Mouse (Mus musculus) midbrain, postnatal 0 days (tissue): ENCODE measurements around the gene H2-M10.4. TPM values are rescaled to one million over a fixed set of nuclear protein-coding genes. Genes with fewer than 3 reads are reported as not detected.
"Not testable (repeated sequence)": the region's sequence is repeated elsewhere in the genome, so short reads cannot be mapped to it uniquely, and the experiment has no call there.

Source experiments
- ATAC-seq: fragments of 200-750 bp; cut with Nextera tagmentation; 2 replicates; pipeline ENCODE4 v1.8.0; 2017; ENCODE audit warnings: moderate number of reproducible peaks, mild to moderate bottlenecking, moderate TSS enrichment, moderate library complexity; ENCODE audit not compliant: low FRiP score
- DNase-seq: peaks from one replicate; pipeline ENCODE4 v3.0.0-alpha.2; 2015; ENCODE audit warnings: low spot score
- H3K27ac ChIP-seq: fragments of 300-500 bp; sonication (generic); 2 replicates; pipeline ENCODE4 v1.5.1; 2014; ENCODE audit warnings: low read depth, mild to moderate bottlenecking, low read length, mixed read lengths
- H3K27me3 ChIP-seq: fragments of 300-500 bp; sonication (generic); 2 replicates; pipeline ENCODE4 v1.6.1; 2014; ENCODE audit warnings: low read length, control low read depth, mixed read lengths; ENCODE audit not compliant: insufficient read depth
- H3K36me3 ChIP-seq: fragments of 300-500 bp; sonication (generic); 2 replicates; pipeline ENCODE4 v1.6.1; 2014; ENCODE audit warnings: low read length, control low read depth, mixed read lengths; ENCODE audit not compliant: insufficient read depth
- H3K4me1 ChIP-seq: fragments of 300-500 bp; sonication (generic); 2 replicates; pipeline ENCODE4 v1.6.1; 2014; ENCODE audit warnings: mild to moderate bottlenecking, control low read depth, antibody characterized with exemption, low read length, mixed read lengths; ENCODE audit not compliant: insufficient read depth
- H3K4me2 ChIP-seq: fragments of 300-500 bp; sonication (generic); 2 replicates; pipeline ENCODE4 v1.6.1; 2014; ENCODE audit warnings: low read depth, mild to moderate bottlenecking, low read length, mixed read lengths; ENCODE audit not compliant: poor library complexity, severe bottlenecking
- H3K4me3 ChIP-seq: fragments of 300-500 bp; sonication (generic); 2 replicates; pipeline ENCODE4 v1.5.1; 2014; ENCODE audit warnings: low read depth, mild to moderate bottlenecking, low read length, moderate library complexity
- H3K9ac ChIP-seq: fragments of 300-500 bp; sonication (generic); replicated peaks from 2 replicates; pipeline ENCODE4 v1.6.1; 2014; ENCODE audit warnings: mild to moderate bottlenecking, low read length, moderate library complexity, mixed read lengths; ENCODE audit not compliant: poor library complexity, severe bottlenecking
- H3K9me3 ChIP-seq: fragments of 300-500 bp; sonication (generic); 2 replicates; pipeline ENCODE4 v1.6.1; 2016; ENCODE audit warnings: low read length, control low read depth
- CTCF ChIP-seq: IDR thresholded peaks from 2 replicates; pipeline ENCODE4 v1.5.1; 2016; ENCODE audit warnings: antibody characterized with exemption, mild to moderate bottlenecking
- WGBS: fragments of 180-500 bp; shearing (Covaris S2); extraction: QIAGEN DNeasy Blood & Tissue Kit; methylation state at CpG from one replicate; pipeline ENCODE4 v1.1.7; 2014; 5-methylcytosine and 5-hydroxymethylcytosine counted together
- polyA plus RNA-seq: library from polyadenylated mRNA; unstranded; fragments of >200 nt; fragmentation: Nextera tagmentation; extraction: Ambion mirVana; gene quantifications from 2 replicates; pipeline ENCODE4 v1.2.1, GENCODE M21; 2015
- total RNA-seq: library from RNA; depleted of rRNA; stranded (reverse); fragments of >200 nt; gene quantifications from 2 replicates; pipeline ENCODE4 v1.2.3, GENCODE M21; 2014; rRNA removed

The H2-M10.4 gene
- total RNA-seq (not detected in 2 replicates), polyA plus RNA-seq (not detected in 2 replicates)

GRCm38 (mm10) chr17:36462234-36462633 is at the start of gene H2-M10.4:
H2-M10.4 (minus strand) TSS chr17:36462334.
- no peak within 1 kb of the TSS for H3K4me2 ChIP-seq
- ATAC-seq (no peak), DNase-seq (no peak)
- 95% methylated on average over 7 of the region's 7 CpGs for WGBS
- TF ChIP-seq CTCF = no peak
- no peaks in the 10 kb centered on the region for H3K4me1 ChIP-seq
- H3K27ac ChIP-seq = no peak within 1 kb of the TSS
- H3K4me3 ChIP-seq = no peak within 1 kb of the TSS
- no peaks in the 10 kb centered on the region for H3K27me3 ChIP-seq
- H3K9ac ChIP-seq = no peak within 1 kb of the TSS
- H3K36me3 ChIP-seq = no peaks in the 10 kb centered on the region
- H3K9me3 ChIP-seq = no peaks in the 10 kb centered on the region

- Histone ChIP-seq H3K36me3 (no peaks in the 10 kb centered on the region), H3K9ac (no peak overlapping the region), H3K27me3 (no peaks in the 10 kb centered on the region), H3K4me2 (no peak overlapping the region), H3K9me3 (no peaks in the 10 kb centered on the region), H3K4me1 (no peaks in the 10 kb centered on the region), H3K27ac (no peak overlapping the region), H3K4me3 (no peak overlapping the region)
- no peak for TF ChIP-seq CTCF
- no peak for DNase-seq
- ATAC-seq = no peak
These were observed 41.8 kb upstream of the H2-M10.4 start for GRCm38 (mm10) chr17:36503910-36504309.

- H3K4me3 ChIP-seq = no peak overlapping the region
- no peak overlapping the region for H3K27ac ChIP-seq
- H3K4me1 ChIP-seq = no peaks in the 10 kb centered on the region
- ATAC-seq (no peak), DNase-seq (no peak)
- no peaks in the 10 kb centered on the region for H3K36me3 ChIP-seq
- no peaks in the 10 kb centered on the region for H3K27me3 ChIP-seq
- no peak overlapping the region for H3K9ac ChIP-seq
- no peaks in the 10 kb centered on the region for H3K9me3 ChIP-seq
- no peak for TF ChIP-seq CTCF
- 66% methylated on average over 1 of the region's 1 CpGs for WGBS
- no peak overlapping the region for H3K4me2 ChIP-seq
These were observed 38.3 kb upstream of the H2-M10.4 start for GRCm38 (mm10) chr17:36500435-36500834.

- H3K4me3 ChIP-seq, H3K4me1 ChIP-seq, H3K27me3 ChIP-seq, H3K9me3 ChIP-seq, H3K36me3 ChIP-seq, H3K4me2 ChIP-seq, H3K9ac ChIP-seq, H3K27ac ChIP-seq, DNase-seq, ATAC-seq: not testable (repeated sequence)
- 96% methylated on average over 15 of the region's 16 CpGs for whole genome bisulfite sequencing
These were observed 26.0 kb upstream of the H2-M10.4 start for GRCm38 (mm10) chr17:36488181-36488580.

GRCm38 (mm10) chr17:36486687-36487230 is 24.6 kb upstream of the H2-M10.4 start:
- Histone ChIP-seq H3K4me1 (no peaks in the 10 kb centered on the region), H3K36me3 (no peaks in the 10 kb centered on the region), H3K27me3 (no peaks in the 10 kb centered on the region), H3K9ac (no peak overlapping the region), H3K27ac (no peak overlapping the region), H3K4me2 (no peak overlapping the region), H3K9me3 (no peaks in the 10 kb centered on the region), H3K4me3 (no peak overlapping the region)
- 76% methylated on average over 1 of the region's 1 CpGs for WGBS
- TF ChIP-seq CTCF = no peak
- DNase-seq (no peak), ATAC-seq (no peak)

GRCm38 (mm10) chr17:36483865-36484264 is 21.7 kb upstream of the H2-M10.4 start:
- Histone ChIP-seq H3K9ac (no peak overlapping the region), H3K4me2 (no peak overlapping the region), H3K27me3 (no peaks in the 10 kb centered on the region), H3K27ac (no peak overlapping the region), H3K4me1 (no peaks in the 10 kb centered on the region), H3K4me3 (no peak overlapping the region), H3K9me3 (no peaks in the 10 kb centered on the region), H3K36me3 (no peaks in the 10 kb centered on the region)
- WGBS = 89% methylated on average over 3 of the region's 3 CpGs
- ATAC-seq (no peak), DNase-seq (no peak)
- TF ChIP-seq CTCF = no peak
